11 mouse cellular contexts compared by ENCODE assay signal in genomic region chr5:38429106-38429505, GRCm38 (mm10).
"Had no signal": no experiment of that assay in that cellular context is flagged by ENCODE, and none has a peak within 500 bp of the region (broad histone marks: within the 10 kb centered on the region; RNA-seq: fewer than 3 reads in every experiment).

No protein-coding gene starts in this region.

- DNase-seq: gastrocnemius, postnatal 14 days; gastrocnemius, postnatal 36 days; heart, adult 18-20 months; heart, postnatal 14 days; heart, postnatal 36 days; kidney, adult 11 months; kidney, adult 2 months; kidney, adult 9 months; kidney, postnatal 14 days; kidney, postnatal 4 days; left cerebral cortex, postnatal 4 days had no signal
